Mouse (Mus musculus): ENCODE results near the gene 1700030J22Rik. TPM values are rescaled to one million over a fixed set of nuclear protein-coding genes. Genes with fewer than 3 reads are reported as not detected.

Gene 1700030J22Rik
- total RNA-seq, 2 experiments from 2014 or later: 0.99 to 1.2 TPM

DNA sequence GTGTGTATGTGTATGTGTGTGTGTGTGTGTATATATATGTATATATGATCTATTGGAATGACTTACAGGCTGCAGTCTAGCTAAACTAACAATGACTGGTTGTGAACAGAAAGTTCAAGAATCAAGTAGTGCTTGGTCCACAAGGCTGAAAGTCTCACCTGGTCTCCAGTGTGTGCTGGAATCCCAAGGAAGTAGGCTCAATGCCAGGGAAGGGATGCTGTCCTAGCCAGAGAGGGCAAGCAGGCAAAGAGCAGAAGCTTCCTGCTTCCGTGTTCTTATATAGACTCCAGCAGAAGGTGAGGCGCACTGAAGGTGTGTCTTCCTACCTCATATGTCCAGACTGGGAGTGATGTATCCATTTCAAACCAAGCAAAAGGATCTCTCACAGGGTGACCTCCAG is 27.0 kb downstream of the 1700030J22Rik start:
- no peak for DNase-seq

DNA sequence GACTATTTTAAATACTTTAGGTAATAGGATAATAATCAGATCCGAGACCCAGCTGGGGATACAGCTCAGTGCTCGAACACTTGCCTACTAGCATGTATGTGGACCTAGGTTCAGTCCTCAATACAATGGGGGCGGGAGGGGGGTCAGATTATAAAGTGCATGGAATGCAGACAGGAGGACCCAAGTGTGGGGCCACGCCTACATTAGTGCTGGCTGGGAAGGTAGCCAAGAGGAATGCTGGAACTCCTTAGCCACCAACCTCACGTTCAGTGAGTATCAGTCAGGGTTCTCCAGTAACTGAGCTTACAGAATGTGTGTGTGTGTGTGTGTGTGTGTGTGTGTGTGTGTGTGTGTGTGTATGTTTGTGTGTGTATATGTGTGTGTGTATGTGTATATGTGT is 27.4 kb downstream of the 1700030J22Rik start:
- no peak for DNase-seq

DNA sequence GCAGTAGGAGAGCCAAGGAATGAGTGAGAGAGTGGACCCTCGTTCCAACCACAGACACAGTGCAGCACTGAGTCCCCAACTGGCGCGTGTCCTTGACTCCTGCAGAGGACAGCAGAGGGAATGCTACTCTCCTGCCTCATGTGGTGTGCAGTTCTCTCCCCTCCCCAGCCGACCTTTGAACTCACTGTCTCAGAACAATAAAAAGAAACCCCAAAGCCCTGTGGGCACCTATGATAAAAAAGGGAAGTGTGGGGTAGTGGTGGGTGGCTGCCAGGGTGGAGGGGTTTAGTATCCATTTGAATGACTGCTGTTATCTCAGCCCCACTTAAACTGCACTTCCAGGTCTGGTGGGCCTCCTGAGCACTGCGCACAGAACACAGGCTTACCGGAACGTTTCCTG is 31.2 kb downstream of the 1700030J22Rik start:
- DNase-seq: no peak

DNA sequence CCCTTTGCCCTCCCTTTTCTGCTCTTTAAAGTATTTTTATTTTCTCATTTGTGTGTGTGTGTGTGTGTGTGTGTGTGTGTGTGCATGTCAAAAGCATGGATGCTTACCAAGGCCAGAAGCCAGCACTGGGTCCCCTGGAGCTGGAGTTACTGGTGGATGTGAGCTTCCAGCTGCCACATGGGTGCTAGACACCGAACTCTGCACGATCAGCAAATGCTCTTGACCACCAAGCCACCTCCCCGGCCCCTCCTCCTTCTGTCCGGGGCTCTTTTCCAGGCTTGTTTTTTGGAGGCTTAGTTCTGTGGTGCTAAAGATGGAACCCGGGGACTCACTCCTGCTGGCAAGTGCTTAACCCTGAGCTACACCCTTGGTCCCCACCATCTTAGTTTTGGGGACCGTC is 31.9 kb downstream of the 1700030J22Rik start:
- no peak for DNase-seq

DNA sequence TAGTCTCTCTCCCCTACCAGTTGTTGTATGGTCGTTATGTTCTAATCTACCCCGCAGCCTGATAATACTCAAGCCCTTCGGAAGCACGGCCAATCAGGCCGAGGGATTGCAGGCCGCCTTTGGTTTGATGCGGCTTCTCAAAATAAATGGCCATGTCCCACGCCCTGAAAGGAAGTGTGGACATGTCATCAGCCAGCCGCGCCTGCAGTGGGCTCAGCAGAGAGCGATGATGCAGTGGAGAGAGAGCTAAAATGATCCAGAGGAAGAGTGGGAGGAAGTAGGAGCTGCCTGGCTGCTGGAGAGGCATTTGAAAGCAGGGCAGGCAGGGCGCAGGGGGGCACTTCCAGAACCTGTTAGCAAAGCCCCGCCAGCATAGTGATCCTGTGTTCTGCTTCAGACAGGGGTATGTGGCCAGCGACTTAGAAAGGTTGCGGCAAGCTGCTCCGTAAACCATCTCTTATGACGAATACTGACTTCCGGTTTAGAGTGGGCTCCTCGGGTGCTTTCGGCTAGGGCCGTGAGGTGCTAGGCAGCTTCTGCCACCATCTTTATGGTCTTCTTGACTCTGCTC is 32.4 kb downstream of the 1700030J22Rik start:
- no peak for DNase-seq

DNA sequence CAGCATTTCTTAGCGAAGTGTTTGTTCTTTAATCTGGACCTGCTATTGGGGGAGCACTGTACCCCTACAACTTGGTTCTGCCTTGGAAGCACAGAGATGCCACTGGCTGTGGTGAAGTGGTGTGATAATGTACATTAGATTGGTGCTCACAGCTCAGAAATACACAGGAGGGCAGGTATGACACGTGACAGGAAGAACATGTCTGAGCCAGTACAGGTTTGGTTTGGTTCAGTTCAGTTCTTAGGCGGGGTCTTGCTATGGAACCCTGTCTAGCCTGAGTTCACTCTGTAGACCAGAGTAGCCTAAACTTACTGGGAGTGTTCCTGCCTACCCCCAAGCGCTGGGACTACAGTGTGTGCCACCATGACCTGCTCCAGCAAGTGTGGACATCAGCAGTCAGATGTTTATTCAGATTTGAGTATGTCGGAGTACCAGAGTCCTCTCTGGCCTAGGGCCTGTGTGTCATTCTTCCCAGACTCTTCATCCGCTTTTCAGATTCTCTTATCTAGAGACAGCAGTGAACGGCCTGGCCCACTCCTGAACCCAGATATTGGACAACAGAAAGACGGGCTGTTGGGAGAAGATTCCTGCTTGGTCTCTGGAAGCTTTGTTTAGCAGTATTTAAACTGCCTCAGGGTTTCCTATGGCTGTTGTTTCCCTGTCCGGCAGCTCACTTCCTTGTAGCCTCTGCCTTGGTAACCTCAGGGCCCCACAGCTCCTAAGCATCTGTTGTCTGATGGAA is 33.4 kb downstream of the 1700030J22Rik start:
- DNase-seq: no peak

DNA sequence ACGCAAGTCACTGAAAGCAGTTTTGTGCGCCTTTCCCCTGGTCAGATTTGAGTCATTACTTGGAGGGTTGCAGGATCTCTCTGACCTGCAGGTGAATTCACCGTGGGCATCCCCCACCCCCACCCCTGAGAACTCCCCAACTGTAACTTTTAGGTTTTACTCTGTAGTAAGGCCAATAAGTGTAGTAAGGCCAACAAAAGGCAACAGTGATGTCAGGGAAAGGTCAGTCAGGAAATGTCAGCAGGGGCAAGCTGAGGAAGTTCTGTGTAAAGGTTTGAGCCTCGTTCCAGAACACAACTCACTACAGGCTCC is 34.4 kb downstream of the 1700030J22Rik start:
- no peak for DNase-seq

DNA sequence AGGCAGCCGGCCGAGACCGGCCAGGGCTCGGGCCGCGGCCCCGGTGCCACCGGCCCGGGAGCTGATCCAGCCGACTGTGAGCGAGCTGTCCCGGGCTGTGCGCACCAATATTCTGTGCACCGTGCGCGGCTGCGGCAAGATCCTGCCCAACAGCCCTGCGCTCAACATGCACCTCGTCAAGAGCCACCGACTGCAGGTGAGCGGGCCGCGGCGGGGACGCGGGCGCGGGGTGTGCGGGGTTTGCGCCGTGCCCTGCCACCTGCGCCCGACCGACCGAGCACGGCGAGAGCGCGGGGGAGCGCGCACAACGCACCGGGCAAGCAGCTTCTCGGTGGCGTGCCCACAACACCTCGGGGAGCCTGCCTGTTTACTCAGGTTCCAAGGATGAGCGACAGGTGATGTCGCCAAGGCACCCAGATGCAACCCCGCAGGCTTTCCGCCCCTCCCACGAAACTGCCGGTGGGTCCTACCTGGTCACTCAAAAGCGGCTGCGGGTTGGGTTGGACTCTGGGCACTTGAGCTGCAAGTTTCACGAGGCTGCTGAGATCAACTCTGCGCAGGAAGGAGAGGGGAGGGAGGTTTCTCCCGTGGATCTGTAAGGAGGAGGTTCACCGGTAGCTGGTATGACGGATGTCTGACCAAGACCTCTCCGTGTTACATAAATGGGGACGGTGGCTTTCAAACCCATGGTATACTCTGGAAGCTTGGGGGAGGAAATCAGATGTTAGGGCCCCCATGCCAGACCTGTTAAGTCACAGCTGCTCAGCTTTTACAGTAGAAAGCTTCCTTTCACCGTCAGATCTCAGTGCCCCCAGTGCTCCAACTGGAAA is 35.0 kb downstream of the 1700030J22Rik start:
- DNase-seq: peak; percentile 43

DNA sequence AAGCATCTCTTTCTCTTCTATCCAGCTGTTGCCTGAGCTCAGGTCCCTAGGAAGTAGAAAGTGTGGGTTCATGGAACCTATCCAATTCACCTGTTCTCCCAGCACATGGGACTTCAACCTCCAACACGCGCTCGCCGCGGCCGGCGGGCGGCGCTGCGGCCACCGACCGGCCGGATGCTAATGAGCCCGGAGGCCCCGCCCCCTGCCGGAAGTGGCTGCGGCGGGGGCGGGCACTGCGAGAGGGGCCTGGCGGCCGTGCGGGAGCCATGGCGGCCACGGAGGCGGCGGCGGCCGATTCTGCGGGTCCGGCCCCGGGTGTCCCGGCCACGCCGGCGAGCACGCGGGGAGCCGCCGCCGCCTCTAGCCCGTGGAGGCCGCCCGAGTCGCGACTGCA is 35.6 kb downstream of the 1700030J22Rik start, which contains the start of gene Atmin:
Atmin (plus strand) TSS at position 233 of the 394 bp plus-strand sequence.
- DNase-seq: peak; percentile 94

DNA sequence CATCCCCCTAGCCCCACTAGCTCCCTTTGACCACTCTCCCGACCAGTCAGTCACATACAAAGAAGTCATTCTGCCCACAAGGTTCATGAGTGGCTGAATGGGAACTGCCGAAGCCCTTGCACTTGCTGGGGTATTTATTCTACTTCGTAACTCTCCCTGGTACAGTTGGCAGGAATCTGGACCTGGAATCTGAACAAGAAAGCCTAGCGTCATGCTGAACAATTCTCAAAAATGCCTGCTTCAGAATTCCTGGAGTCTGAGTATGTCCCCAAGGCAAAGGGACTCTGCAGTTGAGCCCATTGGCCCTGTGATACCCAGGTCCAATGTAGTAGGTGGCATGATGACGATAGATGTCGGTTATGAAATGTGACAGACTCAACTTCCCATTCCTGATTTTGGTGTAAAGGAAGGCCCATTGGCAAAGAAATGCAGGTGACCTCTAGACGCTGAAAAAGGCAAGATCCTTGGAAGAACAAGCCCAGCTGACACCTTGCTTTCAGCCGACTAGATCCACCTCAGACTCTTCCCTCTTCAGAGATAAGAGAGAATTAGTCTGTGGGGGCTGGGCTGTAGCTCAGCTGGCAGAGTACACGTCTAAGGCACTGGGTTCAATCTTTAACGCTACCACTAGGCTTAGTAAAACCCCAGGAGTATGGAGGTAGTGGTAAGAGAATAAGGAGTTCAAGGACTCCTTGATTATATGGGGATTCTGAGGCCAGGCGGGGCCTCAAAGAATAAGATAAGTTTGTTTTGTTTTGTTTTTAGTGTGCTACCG is 36.3 kb downstream of the 1700030J22Rik start:
- DNase-seq: no peak

DNA sequence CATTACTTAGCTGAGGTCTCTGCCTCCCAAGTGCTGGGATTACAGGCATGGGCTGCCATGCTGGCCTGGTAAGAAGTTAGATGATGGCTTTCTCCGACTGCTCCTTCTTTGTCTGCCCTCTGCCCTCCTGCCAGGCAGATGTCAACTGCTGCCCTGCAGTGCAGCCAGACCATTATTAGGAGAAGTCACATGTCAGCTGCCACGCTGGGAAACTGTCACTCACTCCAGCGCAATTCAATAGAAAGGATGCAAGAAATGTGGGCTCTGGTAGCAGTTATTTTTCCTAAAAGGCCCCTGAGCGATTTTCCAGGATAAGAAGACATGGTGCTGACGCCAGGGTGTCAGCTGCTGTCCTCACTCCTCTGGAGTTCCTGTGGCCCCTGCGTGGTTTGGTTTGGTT is 43.3 kb downstream of the 1700030J22Rik start:
- no peak for DNase-seq

DNA sequence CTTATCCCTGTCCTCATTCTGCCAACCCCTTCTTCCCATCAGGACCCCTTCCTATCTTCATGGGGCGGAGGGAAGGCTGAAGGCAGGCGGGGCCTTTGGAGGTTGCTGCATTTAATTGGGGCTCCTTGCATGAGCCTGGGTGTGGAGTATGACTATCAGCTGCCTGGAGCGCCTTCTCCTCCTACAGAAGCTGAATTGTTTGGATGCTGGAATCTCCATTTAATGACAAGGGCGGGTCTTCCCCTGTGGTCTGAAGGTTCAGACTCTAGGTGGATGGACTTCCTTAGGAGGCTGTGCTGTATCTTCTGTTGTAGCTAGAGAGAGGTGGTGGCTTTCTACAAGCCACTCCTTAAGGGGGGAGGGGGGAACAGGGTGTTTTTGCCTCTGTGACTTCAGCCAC is 43.8 kb downstream of the 1700030J22Rik start:
- DNase-seq: no peak

DNA sequence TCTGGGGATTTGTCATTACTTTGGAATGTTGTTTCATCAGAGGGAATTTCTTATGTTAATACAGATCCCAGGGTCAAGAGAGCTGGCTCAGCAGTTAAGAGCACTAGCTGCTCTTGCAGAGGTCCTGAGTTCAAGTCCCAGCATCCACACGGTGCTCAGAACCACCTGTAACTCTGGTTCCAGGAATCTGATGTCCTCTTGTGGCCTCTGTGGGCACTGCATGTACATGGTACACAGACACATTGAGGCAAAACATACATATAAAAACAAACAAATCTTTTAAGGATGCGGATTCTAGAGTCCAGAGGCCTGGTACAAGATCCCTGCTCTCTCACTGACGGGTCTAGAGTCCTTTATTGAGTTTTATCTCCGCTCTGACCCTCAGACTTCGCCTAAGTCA is 50.2 kb downstream of the 1700030J22Rik start:
- DNase-seq: no peak

DNA sequence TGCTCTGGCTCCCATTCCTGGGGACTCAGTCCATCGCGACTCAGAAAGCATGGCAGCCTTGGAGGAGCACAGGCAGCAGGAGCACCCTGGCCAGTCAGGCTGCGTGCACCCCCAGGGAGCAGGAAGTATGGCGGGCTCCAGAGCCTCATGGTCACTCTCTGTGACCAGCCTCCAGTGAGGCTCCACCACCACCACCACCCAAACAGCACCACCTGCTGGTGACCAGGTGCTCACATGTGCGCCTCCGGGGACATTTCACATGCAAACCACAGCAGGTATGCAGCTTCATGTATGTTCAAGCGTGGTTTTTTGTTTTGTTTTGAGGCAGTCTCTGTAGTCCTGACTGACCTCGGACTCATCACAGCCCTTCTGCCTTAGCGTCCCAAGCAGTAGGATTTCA is 50.9 kb downstream of the 1700030J22Rik start:
- DNase-seq: peak; percentile 72

DNA sequence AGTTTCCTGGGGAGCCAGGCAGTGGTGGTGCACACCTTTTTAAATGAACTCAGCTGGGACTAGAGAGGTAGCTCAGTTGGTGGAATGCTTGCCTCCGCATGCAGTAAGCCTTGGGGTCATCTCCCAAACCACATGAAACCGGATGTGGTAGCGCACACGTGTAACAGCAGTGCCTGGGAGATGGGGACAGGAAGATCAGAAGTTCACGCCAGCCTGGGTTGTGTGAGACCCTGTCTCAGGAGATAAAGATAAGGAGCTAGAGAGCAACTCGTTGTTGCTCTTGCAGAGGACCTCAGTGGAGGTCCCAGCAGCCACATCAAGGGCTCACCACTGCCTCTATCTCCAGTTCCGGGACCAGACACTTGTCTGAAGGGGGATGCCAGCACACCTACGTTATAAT is 55.2 kb downstream of the 1700030J22Rik start:
- DNase-seq: no peak

DNA sequence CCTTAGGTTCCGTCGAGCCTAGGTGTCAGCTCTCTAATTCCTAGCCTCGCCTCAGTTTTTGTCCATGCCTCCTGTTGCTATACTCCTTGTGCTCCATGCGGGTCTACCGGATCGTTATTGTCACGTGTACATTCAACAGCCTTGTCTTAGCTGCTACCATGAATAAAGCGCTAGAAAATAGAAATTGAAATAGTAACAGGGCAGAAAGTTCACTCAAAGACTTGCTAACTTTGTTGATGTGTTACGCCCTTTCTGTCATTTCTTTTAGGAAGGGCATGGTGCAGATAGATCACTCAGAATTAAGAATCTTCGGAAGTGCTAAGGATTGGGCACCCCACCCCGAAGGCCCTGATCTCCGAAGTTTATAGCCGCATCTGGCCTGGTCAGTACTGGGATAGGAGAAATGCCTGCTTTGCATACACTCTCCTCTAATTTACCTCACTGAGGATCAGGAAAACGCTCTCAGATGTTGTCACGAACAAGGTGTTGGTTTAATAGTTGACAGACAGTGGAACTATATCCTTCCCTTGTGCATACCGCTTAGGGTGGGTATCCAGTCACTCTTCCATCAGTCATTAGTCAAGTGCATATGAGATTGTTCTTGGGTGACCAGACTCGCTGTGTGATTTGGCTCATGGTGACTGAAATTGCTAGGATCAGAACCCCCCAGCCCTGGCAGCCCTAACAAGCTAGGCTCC is 56.5 kb downstream of the 1700030J22Rik start:
- no peak for DNase-seq

DNA sequence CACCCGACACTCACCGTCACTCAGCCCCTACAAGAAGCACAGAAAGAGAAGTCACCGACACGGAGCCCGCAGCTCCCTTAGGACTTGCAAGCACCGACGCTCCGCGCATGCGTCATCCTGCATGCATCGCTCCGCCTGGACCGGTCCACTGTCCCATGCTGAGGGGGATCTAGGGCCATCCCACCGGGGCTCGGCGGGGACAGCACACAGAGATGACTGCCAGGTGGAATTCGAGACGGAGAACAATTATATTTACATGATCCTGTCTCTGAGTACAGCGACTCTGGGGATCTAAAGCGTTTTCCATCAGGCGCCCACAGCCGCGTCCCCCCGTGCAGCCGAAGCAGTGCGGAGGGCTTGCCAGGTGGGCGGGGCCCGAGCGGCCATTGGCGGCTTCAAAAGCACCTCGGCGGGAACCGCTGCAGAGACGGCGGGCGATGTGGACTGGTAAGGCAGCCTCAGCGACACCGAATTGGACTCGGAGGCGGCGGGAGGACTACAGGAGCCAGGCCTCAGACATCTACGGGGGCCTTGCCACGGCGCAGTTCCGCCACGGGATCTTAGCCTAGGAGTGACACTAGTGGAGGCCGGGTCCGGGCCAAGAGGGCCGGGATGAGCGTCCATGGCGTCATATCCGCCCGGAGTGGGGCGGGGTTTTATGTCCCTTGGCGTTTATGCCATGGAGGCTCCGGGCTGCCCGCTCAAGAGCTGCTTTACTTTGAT is 57.3 kb downstream of the 1700030J22Rik start, which contains the start of the genes Cmc2 and Cenpn:
Cmc2 (minus strand) TSS at position 119 of the 723 bp plus-strand sequence.
Cenpn (plus strand) TSS at position 394 of the 723 bp plus-strand sequence.
- peak; percentile 94 for DNase-seq

DNA sequence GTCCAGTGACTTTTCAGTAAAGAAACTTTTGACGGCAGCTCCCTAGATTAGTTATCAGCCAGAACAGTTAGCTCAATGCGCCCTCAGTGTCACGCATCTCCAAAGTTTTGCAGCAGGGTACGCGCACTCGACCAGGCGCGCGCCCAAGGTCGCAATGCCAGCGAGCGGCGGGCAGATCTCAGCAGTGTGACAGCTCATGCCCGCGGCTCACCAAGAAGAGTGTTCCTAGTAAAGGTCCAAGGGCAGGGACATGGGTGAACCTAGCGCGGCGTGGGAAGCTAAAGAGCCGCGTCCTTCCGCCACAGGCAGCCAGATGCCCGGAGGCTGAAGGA is 57.8 kb downstream of the 1700030J22Rik start:
- peak; percentile 82 for DNase-seq

Data from adrenal gland, postnatal 10 days (tissue).